Mouse (Mus musculus): ENCODE results near the gene Gal.

Gene Gal

GRCm38 (mm10) chr19:3419251-3419650 is 4.9 kb upstream of the Gal start:
- no peak for DNase-seq (ENCODE audit: low spot score)

DNA sequence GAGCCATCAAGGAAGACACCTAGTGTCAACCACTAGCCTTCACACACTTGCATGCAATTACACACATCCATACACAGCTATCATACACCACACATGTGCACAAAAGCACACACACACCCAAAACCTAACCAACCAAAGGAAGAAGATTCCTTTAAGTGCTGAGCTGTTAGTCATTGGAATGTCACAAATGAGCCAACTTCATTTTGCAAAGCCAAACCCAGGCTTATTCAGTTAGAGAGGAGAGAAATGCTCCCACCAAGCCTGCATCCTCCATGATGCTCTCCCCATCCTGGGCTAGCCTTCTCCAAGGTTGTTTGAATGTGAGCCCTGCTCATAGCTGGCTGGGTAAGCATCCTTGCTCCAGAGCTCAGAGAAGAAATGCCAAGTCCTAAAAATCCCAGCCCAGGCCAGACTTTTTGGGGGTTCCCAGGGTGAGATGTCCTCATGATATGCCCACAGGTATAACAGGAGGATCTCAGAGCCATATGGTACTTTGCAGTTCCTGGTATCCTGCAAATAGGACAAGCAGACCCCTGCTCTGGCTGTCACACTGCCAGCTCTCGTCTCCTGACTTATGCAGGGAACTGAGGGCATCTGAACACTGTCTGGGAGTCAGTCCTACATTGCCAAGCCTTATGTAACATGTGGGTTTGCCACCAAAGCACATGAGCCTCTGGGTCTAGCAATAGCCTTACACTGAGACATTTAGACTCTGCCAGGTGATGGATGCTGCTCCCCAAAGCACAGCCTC is 8.6 kb downstream of the Gal start:
- no peak for DNase-seq (ENCODE audit: low spot score)

GRCm38 (mm10) chr19:3404030-3404429 is 10.3 kb downstream of the Gal start:
- DNase-seq (ENCODE audit: low spot score) = no peak

DNA sequence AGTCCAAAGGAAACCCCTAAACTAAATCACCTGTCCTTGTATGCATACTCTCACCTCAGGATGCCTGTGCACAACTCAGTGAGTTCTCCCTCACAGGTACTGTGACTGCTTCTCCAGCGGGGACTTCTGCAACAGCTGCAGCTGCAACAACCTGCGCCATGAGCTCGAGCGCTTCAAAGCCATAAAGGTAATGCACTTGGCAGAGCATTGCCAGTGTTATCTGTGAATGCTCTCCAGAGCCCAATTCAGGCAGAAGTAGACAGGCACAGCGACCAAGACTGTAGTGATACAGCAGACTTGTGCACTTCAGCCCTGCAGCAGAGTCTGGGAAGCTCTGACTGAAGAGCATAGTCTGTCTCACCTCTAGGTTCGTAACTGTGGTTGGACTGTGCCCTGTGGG is 12.0 kb downstream of the Gal start:
- no peak for DNase-seq (ENCODE audit: low spot score)

GRCm38 (mm10) chr19:3401943-3402342 is 12.4 kb downstream of the Gal start:
- DNase-seq (ENCODE audit: low spot score) = no peak

- no peak for DNase-seq (ENCODE audit: low spot score)
Observed at GRCm38 (mm10) chr19:3401504-3401903, 12.8 kb downstream of the Gal start.

GRCm38 (mm10) chr19:3400057-3400456 is 14.3 kb downstream of the Gal start:
- no peak for DNase-seq (ENCODE audit: low spot score)

- no peak for DNase-seq (ENCODE audit: low spot score)
Observed at GRCm38 (mm10) chr19:3394216-3394615, 20.1 kb downstream of the Gal start.

DNA sequence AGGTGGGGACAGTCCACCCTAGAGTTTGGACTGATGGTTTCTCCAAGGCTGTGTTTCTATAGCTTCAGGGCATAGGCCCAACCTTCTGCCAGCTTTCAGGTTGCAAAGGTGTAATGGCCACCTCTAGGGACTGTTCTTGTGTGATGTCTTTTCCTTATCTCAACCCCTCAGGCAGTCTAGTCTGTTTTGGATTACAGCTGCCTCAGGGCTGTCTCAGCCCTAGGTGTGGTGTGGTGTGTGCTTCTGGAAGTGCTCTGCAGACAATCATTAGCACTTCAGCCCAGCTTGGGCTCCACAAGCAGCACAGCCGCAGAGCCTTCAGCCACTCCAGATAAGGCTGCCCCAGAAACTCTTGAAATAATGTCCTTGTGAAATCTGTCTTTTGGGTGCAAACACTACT is 22.0 kb downstream of the Gal start:
- DNase-seq (ENCODE audit: low spot score) = no peak

DNA sequence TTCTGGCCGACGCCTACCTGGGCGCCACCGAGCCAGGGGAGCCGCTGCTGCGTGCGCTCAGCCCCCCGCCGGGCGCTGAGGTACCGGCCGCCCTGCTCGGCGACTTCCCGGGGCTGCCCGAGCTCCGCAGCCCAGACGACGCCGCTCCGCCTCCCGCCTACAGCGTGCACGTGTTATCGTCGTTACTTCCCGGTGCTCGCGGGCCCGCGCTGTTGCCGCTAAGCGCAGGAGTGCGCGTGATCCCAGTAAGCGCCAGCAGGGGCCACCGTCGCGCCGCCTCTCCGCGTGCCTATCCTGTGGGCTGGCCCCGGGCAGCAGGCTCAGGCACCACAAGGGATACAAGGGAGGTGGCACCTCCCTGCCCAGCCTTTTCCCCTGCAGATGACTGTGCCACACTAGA is 25.3 kb downstream of the Gal start:
- DNase-seq (ENCODE audit: low spot score) = peak; percentile 86

DNA sequence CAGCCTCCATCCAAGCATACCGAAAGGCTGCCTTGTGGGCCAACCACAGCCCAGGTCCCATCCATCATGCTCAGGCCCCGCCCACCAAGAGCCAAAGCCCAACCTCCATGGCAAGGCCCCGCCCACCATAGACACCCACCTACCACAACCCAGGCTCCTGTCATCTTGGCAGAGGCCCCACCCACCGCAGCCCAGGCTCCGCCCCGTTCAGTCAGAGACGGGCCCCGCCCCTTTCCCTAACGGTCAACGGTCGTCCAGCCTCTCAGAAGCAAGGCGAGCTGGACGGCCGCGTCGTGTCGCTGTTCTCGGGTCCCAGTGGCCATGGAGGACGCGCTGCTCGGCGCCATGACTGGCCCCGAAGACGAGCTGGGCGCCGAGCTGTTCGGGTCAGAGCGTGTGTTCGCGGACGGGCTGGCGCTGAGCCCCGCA is 25.7 kb downstream of the Gal start, which contains the start of gene Tesmin:
Gene Tesmin, plus strand, starts transcription at position 229 of the 429 bp plus-strand sequence.
- peak; percentile 89 for DNase-seq (ENCODE audit: low spot score)

GRCm38 (mm10) chr19:3388061-3388460 is 26.3 kb downstream of the Gal start:
- DNase-seq (ENCODE audit: low spot score) = no peak

- no peak for DNase-seq (ENCODE audit: low spot score)
Observed at GRCm38 (mm10) chr19:3378614-3379013, 35.7 kb downstream of the Gal start.

DNA sequence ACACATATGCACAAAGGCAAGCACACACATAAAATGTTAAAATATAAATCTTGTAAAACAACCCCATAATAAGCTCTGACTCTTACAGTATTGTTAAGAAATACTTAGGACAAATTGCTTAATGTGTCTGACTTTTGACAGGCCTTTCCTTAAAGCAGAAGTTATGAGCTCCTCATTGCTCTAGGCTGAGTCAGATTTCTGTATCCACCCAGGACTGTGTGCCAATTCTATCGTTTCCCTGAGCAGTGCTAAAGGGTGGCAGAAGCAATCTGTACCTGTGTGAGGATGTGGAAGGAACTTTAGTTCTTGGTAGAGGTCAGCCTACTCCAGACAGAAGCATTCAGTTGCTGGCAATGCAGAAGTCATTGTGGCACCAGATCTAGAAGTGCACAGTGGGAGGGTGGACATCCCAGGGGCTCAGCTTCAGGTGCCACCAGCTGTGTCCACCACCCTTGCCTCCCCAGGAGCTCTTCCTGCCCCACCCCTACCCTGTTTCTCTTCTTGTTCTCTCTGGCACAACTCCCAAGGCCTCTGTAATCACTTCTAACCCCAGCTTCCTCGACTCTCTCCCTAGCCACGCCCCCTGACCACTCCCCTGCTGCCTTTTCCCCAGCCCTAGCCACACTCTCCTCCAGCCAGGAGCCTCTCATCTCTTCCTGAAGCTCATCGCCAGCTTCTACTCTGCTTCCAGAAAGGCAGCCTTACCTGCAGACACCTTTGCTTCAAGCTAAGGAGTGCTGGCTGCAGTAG is 37.2 kb downstream of the Gal start:
- DNase-seq (ENCODE audit: low spot score) = no peak

GRCm38 (mm10) chr19:3375945-3376495 is 38.3 kb downstream of the Gal start:
- no peak for DNase-seq (ENCODE audit: low spot score)

DNA sequence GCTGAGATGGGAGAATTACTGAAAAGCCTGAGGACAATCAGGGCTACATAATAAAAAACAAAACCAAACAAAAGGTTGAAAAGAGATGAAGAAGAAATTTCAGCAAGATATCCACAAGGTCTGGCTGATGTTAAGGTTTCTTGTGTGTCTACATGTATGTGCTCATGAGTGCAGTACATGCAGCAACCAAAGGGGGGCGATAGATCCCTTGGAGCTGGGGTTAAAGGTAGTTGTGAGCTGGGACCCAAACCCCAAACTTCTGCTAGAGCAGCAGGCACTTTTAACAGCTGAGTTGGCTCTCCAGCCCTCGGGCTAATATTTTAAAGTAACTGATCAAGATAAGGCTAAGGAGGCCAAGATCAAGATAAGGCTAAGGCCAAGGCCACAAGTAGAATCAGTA is 40.3 kb downstream of the Gal start:
- no peak for DNase-seq (ENCODE audit: low spot score)

- DNase-seq (ENCODE audit: low spot score) = no peak
Observed at GRCm38 (mm10) chr19:3373380-3373779, 41.0 kb downstream of the Gal start.

- no peak for DNase-seq (ENCODE audit: low spot score)
Observed at GRCm38 (mm10) chr19:3368276-3368675, 46.1 kb downstream of the Gal start.

- DNase-seq (ENCODE audit: low spot score) = no peak
Observed at GRCm38 (mm10) chr19:3365089-3365488, 49.3 kb downstream of the Gal start.

GRCm38 (mm10) chr19:3363510-3363909 is 50.8 kb downstream of the Gal start:
- no peak for DNase-seq (ENCODE audit: low spot score)

Data from embryo, embryonic 10 days (tissue).